Mouse (Mus musculus): ENCODE measurements around the gene Fbxl2.

Fbxl2 gene

GRCm38 (mm10) chr9:113924883-113925282, 121.1 kb downstream of the Fbxl2 start:
- no peak for DNase-seq (ENCODE audit: low read depth, low spot score)

GRCm38 (mm10) chr9:113922677-113923076, 123.3 kb downstream of the Fbxl2 start:
- DNase-seq (ENCODE audit: low read depth, low spot score), result no peak

GRCm38 (mm10) chr9:113915789-113916188, 130.2 kb downstream of the Fbxl2 start:
- DNase-seq (ENCODE audit: low read depth, low spot score), result no peak

All from CD4-positive, CD25-positive, alpha-beta regulatory T cell, adult 2 months (primary cell).